Mouse (Mus musculus) gastrocnemius, postnatal 10 days (tissue): ENCODE results near the gene Anks1b. TPM values are rescaled to one million over a fixed set of nuclear protein-coding genes. Genes with fewer than 3 reads are reported as not detected.

Source experiments
- DNase-seq: peaks from one replicate; pipeline ENCODE4 v3.0.0; 2021; ENCODE audit warnings: mixed read lengths
- total RNA-seq, 2 experiments: library from RNA; stranded (reverse); gene quantifications; 2 replicates each; pipeline ENCODE4 v1.2.3; 2021

The Anks1b gene
- total RNA-seq, 2 experiments from 2014 or later: 0.82 to 1.6 TPM

DNA sequence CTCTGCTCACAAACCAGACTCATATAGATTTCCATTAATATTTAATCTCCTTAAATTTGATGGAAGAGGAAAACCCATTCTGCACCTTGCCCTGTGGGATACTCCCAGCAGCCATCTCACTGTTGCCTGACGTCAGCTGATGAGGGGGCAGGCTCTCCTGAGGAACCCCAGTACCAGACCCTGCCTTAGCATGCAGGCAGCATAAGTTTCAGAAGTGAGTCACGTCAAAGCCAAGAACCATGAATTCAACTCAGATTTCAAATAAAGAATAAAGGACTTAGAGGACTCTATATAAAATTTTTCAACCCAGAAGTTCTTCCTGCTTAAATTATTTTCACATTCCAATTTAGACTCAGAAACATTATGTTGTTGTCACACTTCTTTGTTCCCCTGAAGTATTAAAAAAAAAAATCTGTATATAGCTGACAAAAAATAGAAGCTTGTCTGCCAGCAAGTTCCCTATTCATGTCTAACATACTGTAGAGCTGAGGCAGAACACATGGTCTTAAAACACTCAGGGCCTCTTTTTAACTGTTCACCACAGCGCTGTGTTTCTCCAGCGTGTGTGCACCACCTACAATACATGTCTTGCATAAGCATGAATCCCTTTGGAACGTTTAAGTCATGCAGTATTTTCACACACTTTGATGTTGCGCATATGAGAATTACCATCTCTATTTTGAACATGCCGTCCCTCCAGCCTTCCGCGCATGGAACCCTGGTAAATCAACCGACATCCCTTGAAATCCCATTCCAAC lies 806.6 kb downstream of the Anks1b start:
- no peak for DNase-seq

DNA sequence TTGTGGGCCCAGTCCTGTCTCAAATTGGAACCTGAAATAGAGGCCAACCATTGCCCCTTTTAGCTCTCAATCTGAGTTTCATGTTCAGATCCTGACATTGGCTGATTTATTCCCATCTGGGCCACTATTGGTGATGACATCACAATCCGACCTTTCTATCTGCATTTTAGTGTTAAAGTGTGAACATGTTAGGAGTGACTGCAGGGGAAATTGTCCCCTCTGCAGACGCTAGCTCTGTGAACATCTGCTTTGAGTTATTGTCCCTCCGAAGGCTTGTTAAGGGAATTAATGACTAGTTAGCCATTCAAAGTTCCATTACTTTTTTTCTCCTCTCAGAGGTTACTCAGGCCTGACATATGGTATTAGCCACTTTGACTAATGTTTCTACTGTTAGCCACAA lies 810.5 kb downstream of the Anks1b start:
- no peak for DNase-seq

DNA sequence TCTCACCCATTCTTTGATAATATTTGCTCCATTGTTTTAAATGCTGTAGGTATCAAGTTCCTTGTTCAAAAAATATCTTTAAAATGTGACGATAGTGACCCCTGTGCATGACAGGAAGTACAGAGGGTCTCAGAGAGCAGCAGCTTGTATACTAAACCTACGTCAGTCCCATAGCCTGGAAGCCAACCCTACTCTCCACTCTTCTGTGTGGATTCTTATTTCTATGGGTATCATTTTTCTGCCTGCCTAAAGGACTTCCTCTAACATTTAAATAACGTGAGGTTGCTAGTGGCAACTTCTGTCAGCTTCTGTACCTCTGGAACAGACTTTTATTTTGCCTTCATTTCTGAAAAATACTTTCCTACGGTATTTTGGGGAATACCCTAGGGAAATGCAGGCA lies 812.1 kb downstream of the Anks1b start:
- DNase-seq: no peak

DNA sequence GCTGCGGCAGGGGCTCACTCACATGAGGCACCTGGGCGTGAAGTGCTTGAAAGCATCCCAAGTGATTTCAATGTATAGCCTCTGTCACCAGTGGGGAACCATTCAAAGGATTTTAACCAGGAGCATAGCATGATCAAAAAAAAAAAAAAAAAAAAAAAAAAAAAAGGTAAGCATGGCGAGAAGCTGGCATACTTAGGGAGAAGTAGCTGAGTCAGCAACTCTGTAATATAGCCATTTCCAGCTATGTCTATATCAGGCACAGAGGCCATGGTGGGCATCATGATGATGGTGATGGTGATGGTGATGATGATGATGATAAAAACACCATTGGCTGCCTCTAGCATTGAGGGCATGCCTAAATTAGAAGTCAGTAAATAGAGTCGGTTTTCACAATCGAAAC lies 814.8 kb downstream of the Anks1b start:
- no peak for DNase-seq

DNA sequence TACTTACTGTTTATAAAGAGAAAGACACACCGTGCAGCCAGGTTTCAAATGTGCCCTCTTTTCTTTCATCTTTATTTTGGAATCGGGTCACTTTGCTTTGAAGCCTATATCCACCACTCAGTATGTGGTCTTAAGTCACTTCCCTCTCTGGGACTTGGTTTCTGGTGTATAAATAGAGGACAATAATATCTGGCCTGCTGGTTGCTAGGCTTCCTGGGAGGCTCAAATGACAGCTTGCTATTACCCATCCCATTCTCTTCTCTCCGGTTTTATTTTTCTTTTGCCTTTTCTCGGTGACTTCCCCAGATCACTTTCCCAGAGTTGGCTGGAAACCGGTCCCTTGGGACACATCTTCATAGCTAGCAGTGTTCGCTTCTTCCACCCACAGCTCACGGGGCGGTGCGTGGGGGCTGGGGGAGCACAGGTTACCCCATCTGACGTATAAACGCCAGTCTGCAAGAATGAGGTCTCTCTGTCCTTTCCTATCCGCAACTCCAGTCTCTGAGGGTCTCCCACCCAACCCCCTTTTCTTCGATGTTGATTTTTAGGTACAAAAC lies 815.5 kb downstream of the Anks1b start:
- peak; percentile 9 for DNase-seq

- DNase-seq: peak; percentile 81
Measured at GRCm38 (mm10) chr10:90689854-90690513, 816.7 kb downstream of the Anks1b start.

DNA sequence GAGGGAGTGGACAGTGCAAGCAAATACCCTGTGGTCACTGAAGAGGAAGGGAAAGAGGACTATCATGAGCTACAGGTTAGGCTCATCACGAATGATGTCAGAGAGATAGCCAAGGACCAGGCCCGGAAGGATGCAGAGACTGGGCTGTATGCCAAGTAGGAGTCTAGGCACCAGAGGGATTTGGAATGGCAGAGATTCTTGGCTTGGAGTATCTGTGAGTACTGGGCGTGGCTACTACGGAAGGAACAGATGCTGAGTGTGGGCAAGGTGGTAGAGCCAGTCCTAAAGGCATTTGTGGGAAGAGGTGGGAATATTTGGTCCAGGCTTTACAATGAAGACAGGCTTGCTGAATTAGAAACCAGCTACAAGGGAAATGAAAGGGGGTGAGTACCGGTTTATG lies 823.4 kb downstream of the Anks1b start:
- DNase-seq: no peak

DNA sequence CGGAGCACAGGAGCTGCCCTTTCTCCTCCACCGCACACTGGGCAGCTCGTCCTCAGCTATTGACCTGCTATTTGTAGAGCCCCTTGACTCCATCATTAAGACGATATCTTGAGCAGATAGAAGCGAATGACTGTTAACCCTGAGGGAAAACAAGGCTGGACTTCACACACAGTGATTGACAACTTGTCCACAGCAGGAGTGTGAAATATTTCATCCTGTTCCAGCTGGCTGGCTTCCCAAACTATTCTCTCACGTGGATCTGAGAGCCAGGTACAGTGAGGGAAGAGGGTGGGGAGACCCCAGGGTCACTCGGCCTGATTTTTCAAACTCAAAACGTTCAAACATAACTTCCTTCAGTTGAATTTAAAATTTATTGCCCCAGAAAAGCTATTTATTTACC lies 824.1 kb downstream of the Anks1b start:
- DNase-seq: no peak

DNA sequence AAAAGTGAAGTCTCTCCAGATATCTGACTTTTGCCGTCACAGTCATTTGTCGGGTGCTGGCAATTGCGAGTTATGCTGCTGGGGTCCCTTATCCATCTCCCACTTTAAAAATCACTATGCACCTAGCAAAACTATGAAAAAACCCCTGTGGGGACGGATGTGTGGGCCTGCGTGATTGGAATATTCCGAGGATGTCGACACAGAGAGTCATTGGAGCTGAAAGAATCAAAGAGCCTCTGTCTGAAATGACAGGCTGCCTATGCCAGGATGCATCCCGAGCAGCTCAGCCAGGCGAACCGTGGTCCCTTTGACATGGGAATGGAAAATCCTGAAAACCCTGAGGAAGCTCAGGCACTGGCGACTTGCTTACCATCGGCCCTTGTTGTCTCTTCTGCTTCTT lies 825.9 kb downstream of the Anks1b start:
- DNase-seq: no peak

GRCm38 (mm10) chr10:90704602-90705001 lies 831.3 kb downstream of the Anks1b start:
- DNase-seq: no peak

DNA sequence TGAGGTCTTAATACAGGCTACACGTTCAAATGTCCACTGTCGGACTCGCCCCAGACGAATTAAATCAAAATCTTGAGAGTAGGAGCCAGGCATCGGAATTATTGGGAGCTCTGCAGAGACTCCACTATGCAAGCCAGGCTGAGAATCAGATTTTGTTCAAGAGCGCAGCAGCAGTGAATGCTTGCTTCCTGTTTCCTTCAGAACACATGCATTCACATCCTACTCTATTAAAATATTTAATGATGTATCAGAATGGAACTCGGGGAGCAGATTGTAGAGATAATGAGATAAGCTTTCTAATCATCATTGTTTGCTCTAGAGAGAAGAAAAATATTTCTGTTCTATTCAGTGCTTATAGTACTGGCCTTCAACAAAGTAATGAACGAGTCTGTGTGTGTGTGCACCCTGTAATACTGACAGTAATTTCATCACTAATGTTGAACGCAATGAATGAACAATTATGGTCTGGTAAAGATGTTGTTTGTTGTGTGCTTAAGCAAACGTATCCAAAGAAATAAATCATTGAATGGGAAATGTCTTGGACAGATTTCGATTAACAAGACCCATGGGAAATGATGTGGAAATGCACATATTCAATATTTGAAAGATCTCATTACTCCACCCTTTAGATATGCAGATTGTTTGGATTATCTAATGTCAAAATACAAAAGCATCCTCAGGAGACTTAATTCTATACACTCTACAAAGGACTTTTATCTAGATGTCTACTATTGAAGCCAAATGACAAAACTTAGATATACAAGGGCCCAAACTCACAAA lies 835.7 kb downstream of the Anks1b start:
- DNase-seq: no peak

- DNase-seq: no peak
Measured at GRCm38 (mm10) chr10:90709602-90709931, 836.3 kb downstream of the Anks1b start.

- no peak for DNase-seq
Measured at GRCm38 (mm10) chr10:90717961-90718360, 844.7 kb downstream of the Anks1b start.

DNA sequence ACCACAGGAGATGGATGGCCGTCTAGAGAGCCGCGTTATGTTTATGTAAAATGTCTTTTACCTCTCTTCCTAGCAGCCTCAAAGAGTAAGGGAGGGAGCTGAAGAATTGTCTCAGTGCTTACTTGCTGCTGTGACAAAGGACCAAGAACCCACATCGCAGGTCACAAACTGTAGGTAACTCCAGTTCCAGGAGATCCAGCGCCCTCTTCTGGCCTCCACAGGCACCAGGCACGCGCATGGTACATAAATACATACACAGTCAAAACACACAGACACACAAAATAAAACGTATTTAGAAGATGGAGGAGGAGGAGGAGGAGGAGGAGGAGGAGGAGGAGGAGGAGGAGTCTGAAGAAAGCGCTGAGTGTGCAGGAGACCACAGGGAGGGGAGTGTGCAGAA lies 845.4 kb downstream of the Anks1b start:
- no peak for DNase-seq

DNA sequence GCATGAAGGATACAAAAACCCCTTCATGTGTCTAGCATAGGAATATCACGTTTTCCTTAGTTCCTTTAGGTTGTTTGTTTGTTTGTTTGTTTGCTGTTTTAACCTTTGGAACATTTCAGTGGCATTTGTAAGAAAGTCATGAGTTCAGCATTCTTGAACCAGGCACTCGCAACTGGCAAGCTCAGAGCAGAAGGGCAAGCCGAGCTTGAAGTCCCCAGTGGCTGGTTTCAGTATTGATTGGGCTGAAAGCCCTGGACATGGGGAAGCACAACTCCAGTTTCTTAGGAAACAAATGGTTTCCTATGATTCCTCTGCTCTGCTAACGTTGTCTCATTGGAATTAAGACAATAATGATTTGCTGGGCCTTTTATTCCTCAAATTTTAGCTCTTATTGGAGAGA lies 846.7 kb downstream of the Anks1b start:
- no peak for DNase-seq

DNA sequence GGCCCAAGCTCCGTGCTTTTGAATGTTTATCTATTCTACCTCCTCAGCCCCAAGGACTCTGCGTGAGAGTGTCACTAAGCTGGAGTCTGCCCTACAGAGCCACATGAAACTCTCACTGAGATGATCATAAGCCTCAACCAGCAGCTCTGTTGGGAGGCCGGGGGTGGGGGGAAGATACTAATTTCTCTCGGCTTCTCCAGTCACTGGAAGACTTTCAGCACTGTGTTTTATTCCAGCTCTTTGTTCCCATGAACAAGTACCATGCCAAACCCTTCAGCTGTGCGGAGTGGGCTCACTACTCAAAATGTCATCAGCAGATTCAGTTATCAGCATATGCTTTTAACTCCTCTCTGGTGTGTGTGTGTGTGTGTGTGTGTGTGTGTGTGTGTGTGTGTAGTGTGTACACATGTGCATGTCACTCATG lies 849.8 kb downstream of the Anks1b start:
- DNase-seq: no peak

- DNase-seq: no peak
Measured at GRCm38 (mm10) chr10:90723941-90724341, 850.6 kb downstream of the Anks1b start.

DNA sequence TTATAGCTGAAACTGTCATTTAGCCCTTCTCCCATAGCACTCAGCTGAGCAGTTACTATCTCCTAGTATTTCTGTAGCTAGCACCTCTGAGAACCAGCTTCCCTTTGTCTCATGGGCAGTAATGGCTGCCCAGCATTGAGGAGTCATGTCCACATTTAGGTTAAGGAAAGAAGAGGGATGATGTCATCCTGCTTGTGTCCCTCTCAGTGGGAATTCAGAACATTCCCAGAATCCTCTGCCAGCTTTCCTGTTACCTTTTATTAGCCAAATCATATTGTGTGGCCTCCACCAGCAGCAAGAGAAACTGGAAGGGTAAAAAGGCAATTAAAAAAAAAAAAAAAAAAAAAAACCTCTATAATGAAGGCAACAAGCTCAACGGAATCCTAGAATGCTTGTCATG lies 851.6 kb downstream of the Anks1b start:
- no peak for DNase-seq

DNA sequence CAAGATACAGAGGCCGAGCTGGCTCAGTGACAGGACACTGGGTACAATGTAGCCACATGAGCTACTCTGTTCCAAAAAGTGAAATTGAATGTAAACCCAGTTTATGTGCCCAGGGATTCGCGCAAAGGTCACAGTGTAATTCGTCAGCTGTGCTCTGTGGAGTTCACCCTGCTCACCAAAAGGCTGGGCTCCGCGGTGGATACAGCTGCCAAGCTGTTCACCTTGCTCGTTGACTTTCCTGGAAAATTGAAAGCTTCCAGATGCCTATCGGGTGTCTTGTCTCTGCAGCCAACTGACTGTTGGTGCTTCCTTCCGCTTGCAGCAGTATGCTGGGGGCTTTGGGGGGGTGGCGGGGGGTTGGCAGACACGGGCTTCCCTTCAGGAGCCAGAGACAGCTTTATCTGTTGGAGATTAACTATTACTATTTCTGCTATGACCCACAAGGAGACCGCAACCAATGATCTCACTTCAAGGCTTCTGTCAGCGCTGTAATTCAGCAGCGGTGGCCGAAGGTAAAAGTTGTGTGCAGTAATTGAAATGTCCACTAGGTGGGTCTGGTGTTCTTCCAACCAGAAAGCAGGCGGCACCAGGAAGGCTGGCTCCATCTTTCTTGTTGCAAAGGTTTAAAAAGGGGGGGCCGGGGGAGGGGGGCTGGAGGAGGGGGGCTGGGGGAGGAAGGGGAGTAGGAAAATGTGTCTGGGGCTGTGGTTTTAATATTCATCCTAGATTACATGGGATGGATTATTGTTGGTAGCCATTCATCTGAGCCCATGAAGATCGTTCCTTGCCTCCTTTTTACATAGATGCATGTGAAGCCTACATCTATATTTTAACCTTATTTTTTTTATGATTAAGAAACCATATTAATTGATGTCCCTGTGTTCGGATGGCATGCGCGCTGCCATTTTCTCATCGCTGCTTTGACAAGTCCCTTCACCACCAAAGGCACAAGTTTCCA lies 855.4 kb downstream of the Anks1b start:
- DNase-seq: peak; percentile 54

GRCm38 (mm10) chr10:90729527-90729926 lies 856.2 kb downstream of the Anks1b start:
- no peak for DNase-seq

DNA sequence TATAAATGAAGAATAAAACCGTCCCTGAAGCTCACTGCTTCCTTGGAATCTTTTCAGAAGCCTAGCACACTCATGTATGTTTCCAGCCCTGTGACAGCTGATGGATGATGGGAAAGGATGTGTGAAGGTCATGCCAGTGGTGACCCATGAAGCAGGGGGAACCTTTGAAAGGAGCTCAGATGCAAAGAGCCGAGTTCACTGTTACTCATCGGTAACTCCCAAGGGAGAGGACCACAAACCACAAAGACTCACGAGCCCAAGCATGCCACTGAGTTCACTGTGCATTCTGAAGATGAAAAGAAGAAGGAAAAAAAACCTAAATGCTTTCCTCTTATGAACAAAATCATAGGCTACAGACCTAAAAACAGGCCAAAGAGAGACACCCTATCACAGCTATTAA lies 859.5 kb downstream of the Anks1b start:
- DNase-seq: no peak

DNA sequence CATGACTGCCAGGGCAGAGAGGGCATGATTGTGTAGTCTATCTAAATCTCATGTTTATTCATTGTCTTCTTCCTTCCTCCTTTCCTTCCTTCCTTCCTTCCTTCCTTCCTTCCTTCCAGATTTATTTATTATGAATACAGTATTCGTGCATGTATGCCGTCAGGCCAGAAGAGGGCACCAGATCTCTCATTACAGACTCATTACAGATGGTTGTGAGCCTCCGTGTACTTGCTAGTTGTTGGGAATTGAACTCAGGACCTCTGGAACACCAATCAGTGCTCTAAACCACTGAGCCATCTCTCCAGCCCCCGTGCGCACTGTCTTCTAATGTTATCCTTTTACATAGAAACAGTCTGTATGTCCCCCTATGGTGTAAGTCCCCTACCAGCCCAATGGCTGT lies 860.3 kb downstream of the Anks1b start:
- DNase-seq: peak; percentile 23
